Mouse (Mus musculus) CD4-positive helper T cell, adult 2 months (primary cell): Measurements from ENCODE around the gene Fbxl8.
"Not testable (repeated sequence)": the region's sequence is repeated elsewhere in the genome, so short reads cannot be mapped to it uniquely, and the experiment has no call there.

Source experiments
- DNase-seq: peaks from one replicate; pipeline ENCODE4 v3.0.0-alpha.2; 2012; ENCODE audit warnings: low read depth, missing footprints, low spot score

Fbxl8 gene

DNA sequence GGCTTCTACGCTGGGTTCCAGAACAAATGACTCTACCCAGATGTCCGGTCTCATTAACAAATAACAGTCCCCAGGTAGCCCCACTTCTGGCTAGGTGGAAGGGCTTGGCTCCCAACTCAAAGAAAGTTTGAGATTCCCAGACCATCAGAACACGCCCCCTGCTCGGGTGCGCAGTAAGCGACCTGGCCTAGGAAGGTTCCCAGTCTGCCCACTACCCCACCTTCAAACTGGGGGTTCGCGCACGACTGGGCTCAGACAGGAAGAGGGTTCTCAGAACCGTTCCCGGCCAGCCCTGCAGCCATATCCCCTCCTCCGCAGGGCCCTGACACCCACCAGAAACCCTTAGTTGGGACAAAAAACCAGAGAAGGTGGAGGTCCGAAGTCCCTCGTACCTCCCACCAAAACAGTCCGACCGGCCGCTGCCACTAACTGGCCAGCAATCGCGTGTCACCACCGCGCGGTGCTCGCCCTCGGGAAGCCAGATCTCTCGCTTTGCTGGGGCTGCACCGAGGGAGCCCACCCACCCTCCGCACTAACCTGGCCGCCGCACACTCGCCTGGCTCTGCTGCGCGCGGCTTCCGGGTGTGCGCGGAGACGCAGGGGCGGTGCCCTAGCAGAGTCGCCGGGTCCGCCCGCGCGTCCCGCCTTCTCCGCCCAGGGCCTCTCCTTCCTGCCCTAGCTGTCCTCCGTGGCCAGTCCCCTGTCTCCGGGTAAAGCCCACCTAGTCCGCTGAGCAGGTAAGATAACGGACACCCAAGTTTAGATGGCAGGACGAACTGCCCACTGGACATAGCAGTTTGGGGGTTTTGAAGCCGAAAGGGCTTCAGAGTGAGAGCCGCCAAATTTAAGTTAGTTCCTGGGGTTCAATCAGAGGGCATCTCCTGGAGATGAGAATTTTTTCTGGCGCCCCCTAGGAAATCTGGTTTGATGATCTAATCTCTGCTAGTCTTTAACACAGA lies at the start of gene Fbxl8, which contains the start of gene Tradd:
Gene Fbxl8 (plus strand): TSS at position 625 of the 959 bp plus-strand sequence.
Gene Tradd (minus strand): TSS at position 586 of the 959 bp plus-strand sequence.
- peak; percentile 85 for DNase-seq

- peak; percentile 76 for DNase-seq
Measured at GRCm38 (mm10) chr8:105217926-105218522, 46.4 kb upstream of the Fbxl8 start.

DNA sequence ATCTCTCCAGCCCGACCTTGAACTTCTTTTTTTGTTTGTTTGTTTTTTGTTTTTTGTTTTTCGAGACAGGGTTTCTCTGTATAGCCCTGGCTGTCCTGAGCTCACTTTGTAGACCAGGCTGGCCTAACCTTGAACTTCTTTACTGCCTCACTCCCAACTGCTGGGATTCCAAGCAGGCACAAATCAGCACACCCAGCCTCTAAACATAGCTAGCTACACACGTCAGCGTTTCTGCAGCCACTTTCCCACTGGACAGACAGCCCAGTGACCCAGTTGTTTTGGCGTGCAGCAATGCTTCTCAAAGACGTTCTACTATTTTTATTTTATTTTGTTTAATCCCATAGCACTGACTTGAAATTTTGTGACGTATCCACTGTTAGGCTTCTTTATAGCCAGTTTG lies 40.6 kb upstream of the Fbxl8 start:
- DNase-seq: no peak

DNA sequence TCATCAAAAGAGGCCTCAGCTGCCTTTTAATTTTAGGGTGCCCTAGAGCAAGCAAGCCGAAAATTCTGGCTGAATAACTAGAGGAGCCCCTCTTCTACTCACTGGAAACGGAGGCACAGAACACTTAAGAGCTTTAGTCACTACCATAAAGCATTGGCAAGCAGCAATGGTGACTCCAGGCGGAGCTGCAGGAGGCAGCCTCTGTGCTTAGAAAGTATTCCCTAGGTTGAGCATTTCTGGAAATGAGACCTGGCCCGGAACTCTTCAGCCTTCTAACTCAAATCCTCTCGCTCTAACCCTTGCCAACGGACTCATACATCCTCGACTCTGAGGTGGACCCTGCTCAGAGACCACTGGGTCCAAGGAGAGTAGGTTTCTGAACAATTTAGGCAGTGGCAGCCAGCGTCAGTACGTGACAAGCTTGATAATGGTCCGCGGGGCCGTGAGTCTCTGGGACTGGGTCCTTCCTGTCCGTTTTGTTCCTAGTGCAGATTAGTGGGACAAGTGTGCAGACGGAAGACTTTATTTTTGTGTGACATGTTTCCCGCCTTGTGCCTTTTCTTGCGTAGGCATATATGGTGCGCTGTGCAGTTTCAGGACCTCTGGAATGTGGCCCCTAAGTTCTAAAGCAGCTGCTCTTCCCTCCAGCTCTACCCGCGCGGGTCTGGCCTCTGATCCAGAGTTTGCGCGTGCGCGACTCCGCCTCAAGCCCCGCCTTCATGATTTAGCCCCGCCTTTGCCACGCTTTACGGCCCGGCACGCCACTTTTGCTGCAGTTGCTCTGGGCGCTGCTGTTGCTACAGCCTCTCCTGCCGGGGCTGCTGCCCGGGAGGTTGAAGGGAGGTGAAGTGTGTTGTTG lies 39.8 kb upstream of the Fbxl8 start, which contains the start of gene D230025D16Rik:
Gene D230025D16Rik (plus strand): TSS at position 733 of the 859 bp plus-strand sequence.
- DNase-seq: peak; percentile 93

DNA sequence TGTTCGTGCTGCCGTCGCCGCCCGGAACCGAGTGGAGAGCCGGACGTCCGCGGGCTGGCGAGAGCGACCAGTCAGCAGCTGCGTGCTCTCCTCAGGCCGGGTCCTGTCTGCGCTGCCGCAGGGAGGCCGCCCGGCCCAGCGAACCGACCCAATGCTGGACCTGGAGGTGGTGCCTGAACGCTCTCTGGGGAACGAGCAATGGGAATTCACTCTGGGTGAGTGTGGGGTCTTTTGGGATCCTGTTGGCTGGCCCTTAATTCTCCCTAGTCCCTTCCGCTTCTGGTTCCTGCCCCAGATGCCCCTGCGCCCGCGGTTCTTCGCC lies 39.2 kb upstream of the Fbxl8 start:
- DNase-seq: no peak

DNA sequence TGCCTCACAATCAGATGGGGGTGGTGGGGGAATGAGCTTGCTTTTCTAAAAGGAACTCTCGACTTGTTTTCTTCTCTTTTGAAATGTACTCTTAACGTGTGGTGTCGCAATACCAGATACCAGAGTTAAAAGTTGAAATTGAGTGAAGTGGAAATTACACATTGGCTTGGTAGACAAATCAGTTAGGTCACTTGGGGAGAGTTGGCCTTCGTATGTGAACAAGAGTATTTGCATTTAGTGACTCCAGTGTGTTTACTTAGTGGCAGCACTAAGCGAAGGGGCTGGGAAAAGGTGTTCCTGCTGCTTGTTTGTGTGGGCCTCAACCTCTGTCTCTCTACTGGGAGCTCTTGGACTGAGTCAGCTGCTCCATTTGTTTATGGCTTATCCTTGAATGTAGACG lies 38.5 kb upstream of the Fbxl8 start:
- DNase-seq: peak; percentile 8

DNA sequence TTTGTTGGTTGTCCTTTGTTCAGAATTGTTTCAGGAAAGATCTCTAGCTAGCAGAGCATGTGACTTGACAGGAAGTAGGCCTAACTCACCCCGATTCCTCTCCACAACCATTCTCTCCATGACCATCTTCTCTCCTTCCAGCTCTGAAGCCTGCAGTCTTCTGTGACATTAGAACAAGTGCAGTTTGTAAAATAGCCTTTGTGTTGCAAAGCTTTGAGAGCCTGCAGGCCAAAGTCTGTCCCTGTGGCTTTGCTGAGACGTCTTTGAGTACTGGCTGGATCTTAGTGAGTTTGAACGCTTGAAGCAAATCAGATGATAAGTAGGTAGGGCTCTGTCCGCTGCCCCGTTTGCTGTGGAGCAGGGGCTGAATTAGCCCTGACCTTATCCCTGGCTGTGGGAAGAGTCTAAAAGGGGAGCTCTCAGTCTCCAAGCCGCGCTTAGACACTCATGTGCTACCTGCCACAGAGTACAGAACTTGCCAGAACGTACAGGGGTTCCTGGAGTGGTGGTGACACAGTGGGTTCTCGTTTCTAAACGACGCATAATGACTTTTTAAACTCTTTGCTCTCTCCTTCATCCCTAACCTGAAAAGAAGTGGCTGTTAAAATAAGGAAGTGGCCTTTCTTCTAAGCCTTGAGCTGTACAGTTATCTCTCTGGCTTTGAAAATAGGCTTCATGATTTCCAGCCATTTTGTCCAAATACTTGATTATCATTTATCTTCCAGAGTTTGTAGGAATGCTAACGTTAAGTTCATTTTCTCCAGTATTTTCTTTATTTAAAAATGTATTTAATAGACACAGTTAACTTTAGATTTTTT lies 32.7 kb upstream of the Fbxl8 start:
- no peak for DNase-seq

GRCm38 (mm10) chr8:105232321-105232693 lies 32.1 kb upstream of the Fbxl8 start:
- DNase-seq: not testable (repeated sequence)

DNA sequence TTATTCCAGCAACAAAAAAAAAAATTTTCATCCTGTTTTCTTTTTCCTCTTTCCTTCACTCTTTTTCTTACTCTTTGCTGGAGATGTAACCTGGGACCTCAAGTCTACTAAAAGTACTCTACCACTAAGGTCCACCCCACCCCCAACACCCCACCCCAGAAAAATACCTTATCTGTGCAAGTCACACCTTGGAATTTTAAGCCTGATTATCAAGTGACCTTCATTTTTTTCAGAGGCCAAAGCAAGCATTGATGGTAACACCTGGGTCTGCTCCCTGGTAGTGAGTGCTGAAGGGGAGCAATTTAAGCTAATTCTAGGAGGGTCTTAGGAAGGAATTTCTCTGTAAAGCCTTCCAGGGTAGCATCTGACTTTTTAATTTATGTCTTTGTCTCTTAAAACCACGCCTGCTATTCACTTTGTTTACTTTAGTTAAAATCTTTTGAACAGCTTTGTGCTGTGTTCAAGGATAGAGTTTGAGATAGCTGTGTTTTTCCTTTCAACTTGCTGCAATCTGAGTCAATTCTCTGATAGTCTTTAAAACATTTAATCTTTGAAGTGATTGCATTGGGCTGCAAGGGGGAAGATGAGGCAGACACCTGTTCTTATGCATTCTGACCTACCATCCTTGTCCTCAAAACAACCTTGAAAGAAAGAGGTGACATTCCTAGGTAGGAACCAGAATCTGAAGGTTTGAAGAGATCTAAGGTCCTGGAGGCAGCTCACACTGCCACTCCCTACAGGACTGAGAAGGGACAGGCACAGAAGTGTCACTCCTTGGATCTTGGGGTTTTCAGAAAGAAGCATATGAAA lies 31.1 kb upstream of the Fbxl8 start:
- DNase-seq: no peak

DNA sequence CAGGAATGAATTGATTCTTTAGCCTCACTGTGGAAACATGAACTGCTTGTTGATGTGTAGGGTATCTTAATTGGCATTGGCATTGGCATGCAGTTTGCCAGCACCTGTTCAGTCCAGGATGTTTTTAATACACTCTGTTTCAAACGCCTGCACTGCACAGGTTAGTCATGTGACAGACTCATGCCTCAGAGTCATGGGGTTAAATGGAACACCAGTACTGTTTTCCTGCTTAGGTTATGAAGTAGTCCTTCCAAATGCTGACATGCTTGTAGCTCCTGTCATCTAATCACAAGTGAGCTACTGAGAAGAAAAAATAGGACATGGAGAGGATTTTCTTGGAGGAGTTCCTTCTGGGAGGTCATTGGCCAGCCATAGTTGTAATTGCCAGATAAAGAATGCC lies 29.2 kb upstream of the Fbxl8 start:
- no peak for DNase-seq

- no peak for DNase-seq
Measured at GRCm38 (mm10) chr8:105237442-105238142, 26.9 kb upstream of the Fbxl8 start.

DNA sequence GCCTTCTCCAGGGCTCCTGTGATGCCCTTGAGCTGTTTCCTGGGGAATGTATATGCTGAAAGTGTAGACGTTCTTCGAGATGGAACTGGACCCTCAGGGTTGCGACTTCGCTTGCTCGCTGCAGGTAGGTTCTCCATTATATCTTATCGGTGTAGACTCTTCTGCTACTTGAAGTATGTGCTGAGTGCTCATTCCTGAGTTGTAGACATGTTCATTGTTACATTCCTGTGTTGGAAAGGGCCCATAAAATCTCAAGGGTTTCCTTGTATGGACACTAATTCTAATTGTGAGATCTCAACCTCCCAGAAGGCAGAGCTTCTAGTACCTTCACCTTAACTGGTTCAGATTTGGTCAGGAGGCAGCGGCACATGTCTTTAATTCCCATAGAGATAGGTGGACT lies 23.4 kb upstream of the Fbxl8 start:
- DNase-seq: no peak

- DNase-seq: no peak
Measured at GRCm38 (mm10) chr8:105251954-105252353, 12.5 kb upstream of the Fbxl8 start.

GRCm38 (mm10) chr8:105252680-105253537 lies 11.5 kb upstream of the Fbxl8 start:
- no peak for DNase-seq

GRCm38 (mm10) chr8:105253766-105254151 lies 10.7 kb upstream of the Fbxl8 start:
- no peak for DNase-seq

GRCm38 (mm10) chr8:105254152-105254965 lies 10.1 kb upstream of the Fbxl8 start:
- DNase-seq: peak; percentile 87

DNA sequence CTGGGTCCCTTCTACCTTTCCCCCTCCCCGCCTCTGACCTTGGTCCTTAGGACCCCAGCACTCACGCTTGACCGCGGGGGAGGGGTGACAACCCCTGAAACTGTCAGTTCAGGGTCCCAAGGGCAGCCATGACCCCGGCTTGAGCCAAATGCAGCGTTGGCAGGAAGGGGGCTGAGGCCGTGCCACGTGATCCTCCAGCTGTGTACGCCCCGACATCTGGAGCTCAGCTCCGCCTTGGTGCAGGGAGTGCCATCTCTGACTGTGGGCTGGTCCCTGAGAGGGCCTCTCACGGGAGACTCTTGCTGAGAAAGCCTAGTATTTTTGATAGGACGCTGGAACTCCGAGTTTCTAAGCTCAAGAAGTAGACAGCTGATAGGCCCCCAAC lies 9.5 kb upstream of the Fbxl8 start, which contains the start of gene B3gnt9:
Gene B3gnt9 (minus strand): TSS at position 188 of the 385 bp plus-strand sequence.
- DNase-seq: peak; percentile 58
